Mouse (Mus musculus) stomach, embryonic 16.5 days (tissue): Measurements from ENCODE around the gene Scamp4. TPM values are rescaled to one million over a fixed set of nuclear protein-coding genes. Genes with fewer than 3 reads are reported as not detected.

Experiments used
- ATAC-seq: fragments of 200-750 bp; cut with Nextera tagmentation; 2 replicates; pipeline ENCODE4 v1.8.0; 2017; ENCODE audit warnings: moderate number of reproducible peaks, moderate TSS enrichment; ENCODE audit not compliant: insufficient read depth, low FRiP score
- H3K27ac ChIP-seq: fragments of 300-500 bp; sonication (generic); 2 replicates; pipeline ENCODE4 v1.5.1; 2014; ENCODE audit warnings: low read length
- H3K27me3 ChIP-seq: fragments of 300-500 bp; sonication (generic); 2 replicates; pipeline ENCODE4 v1.6.1; 2014; ENCODE audit warnings: low read length, control low read depth, mixed read lengths; ENCODE audit not compliant: control insufficient read depth, insufficient read depth
- H3K36me3 ChIP-seq: fragments of 300-500 bp; sonication (generic); 2 replicates; pipeline ENCODE4 v1.6.1; 2014; ENCODE audit warnings: low read length; ENCODE audit not compliant: control insufficient read depth, insufficient read depth
- H3K4me1 ChIP-seq: fragments of 300-500 bp; sonication (generic); 2 replicates; pipeline ENCODE4 v1.6.1; 2014; ENCODE audit warnings: low read length, control low read depth, mixed read lengths; ENCODE audit not compliant: control insufficient read depth, insufficient read depth
- H3K4me2 ChIP-seq: fragments of 300-500 bp; sonication (generic); 2 replicates; pipeline ENCODE4 v1.6.1; 2014; ENCODE audit warnings: low read depth, low read length, mixed read lengths
- H3K4me3 ChIP-seq: fragments of 300-500 bp; sonication (generic); replicated peaks from 2 replicates; pipeline ENCODE4 v1.5.1; 2014; ENCODE audit warnings: mild to moderate bottlenecking, low read length
- H3K9ac ChIP-seq: fragments of 300-500 bp; sonication (generic); 2 replicates; pipeline ENCODE4 v1.6.1; 2014; ENCODE audit warnings: low read length
- H3K9me3 ChIP-seq: fragments of 300-500 bp; sonication (generic); replicated peaks from 2 replicates; pipeline ENCODE4 v1.6.1; 2016; ENCODE audit warnings: low read length, control low read depth; ENCODE audit not compliant: control insufficient read depth
- WGBS: fragments of 180-500 bp; shearing (Covaris S2); extraction: QIAGEN DNeasy Blood & Tissue Kit; methylation state at CpG from one replicate; pipeline ENCODE4 v1.1.7; 2014; 5-methylcytosine and 5-hydroxymethylcytosine counted together
- microRNA-seq: library from miRNA; unstranded; fragments of <30 nt; microRNA quantifications from one replicate; pipeline ENCODE4, GENCODE M21; 2016
- polyA plus RNA-seq: library from polyadenylated mRNA; unstranded; fragments of >200 nt; fragmentation: Nextera tagmentation; extraction: Ambion mirVana; gene quantifications from 2 replicates; pipeline ENCODE4 v1.2.1, GENCODE M21; 2015

Gene Scamp4
- polyA plus RNA-seq, 1 experiment from 2014 or later: 92.1 TPM

DNA sequence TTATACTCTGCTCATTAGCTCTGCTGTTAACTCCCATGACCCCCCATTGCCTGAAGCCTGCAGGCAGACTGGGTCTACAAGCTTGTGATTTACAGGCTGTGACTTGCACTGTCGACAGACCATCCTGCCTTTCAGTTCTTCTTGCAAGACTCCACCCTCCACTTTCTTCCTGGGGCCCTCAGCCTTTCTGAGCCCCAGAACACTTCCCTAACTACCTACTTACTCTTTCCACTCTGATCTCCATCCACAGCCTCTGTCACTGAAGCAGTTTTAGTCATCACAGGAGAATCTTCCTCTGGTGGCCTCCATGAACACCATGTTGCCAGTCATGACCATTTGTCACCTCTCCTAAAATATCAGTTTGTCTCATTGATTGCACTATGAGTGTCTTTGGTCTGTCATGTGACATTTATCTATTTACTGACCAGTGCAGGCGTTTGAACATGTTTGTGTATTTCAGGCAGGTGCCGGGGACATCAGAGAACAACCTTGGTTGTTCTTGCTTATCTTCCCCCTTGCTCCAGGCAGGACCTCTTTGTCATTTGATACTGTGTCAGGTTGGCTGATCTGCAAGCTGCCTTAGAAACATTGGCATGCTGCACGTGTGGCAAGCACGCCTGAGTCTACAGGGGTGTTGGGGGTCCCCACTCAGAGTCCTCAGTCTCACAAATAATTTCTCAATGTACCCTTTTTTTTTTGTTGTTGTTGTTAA, 61.0 kb downstream of the Scamp4 start:
- Histone ChIP-seq H3K4me1 (peaks cover 38% of the 10 kb centered on the region), H3K4me2 (no peak overlapping the region; the same call in 1 of the 2 replicates), H3K36me3 (peaks cover 13% of the 10 kb centered on the region), H3K9me3 (no peaks in the 10 kb centered on the region), H3K27ac (peak overlapping the region; percentile 94), H3K9ac (no peak overlapping the region), H3K27me3 (no peaks in the 10 kb centered on the region), H3K4me3 (no peak overlapping the region)
- ATAC-seq: no peak
- whole genome bisulfite sequencing: 29% methylated on average over 5 of the region's 5 CpGs

- Histone ChIP-seq H3K27ac (peak overlapping the region; percentile 94), H3K27me3 (no peaks in the 10 kb centered on the region), H3K9ac (peak overlapping the region; percentile 58; the same call in 1 of the 2 replicates), H3K4me2 (peak overlapping the region; percentile 49), H3K9me3 (no peaks in the 10 kb centered on the region), H3K4me1 (peaks cover 40% of the 10 kb centered on the region), H3K4me3 (peak overlapping the region; percentile 10; the same call in 1 of the 2 replicates), H3K36me3 (peaks cover 18% of the 10 kb centered on the region)
- ATAC-seq: peak; percentile 76
- WGBS: 18% methylated on average over 16 of the region's 16 CpGs
Observed at GRCm38 (mm10) chr10:80664197-80665015, 61.7 kb downstream of the Scamp4 start.

DNA sequence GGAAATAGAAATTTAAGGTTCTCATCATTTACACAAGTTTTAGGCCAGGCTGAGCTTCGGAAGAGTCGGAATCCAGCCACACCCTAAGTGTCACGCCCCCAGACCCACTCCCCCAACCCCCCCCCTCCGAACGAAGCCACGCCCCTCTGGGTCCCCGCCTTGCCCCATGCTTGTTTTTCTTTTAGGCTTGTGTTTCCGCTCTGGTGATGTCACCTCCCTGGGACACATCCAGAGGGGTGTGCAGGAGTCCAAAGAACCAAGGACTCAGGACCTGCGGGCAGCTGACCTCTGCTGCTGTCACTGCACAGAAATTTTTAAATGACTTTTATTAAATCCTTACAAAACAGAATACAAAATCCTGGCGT, 62.3 kb downstream of the Scamp4 start:
- ATAC-seq: peak; percentile 73
- Histone ChIP-seq H3K27ac (peak overlapping the region; percentile 94), H3K9me3 (no peaks in the 10 kb centered on the region), H3K27me3 (no peaks in the 10 kb centered on the region), H3K4me2 (peak overlapping the region; percentile 49), H3K36me3 (peaks cover 23% of the 10 kb centered on the region), H3K4me1 (peaks cover 41% of the 10 kb centered on the region), H3K4me3 (peak overlapping the region; percentile 10; the same call in 1 of the 2 replicates), H3K9ac (peak overlapping the region; percentile 58; the same call in 1 of the 2 replicates)
- 6% methylated on average over 10 of the region's 10 CpGs for WGBS

Small RNAs within 50 kb of the gene (microRNA-seq; reads per million reads assigned to microRNA genes)
- gene Mir6912: not detected

Other genes with a start within 250 kb of the Scamp4 start
- 0.14 and 0.61 TPM in 2 replicates for gene Plk5, start 246.4 kb upstream of the Scamp4 start, polyA plus RNA-seq
- 3.0 and 4.1 TPM in 2 replicates for gene Mex3d, start 215.2 kb upstream of the Scamp4 start, polyA plus RNA-seq
- gene Mbd3, start 203.3 kb upstream of the Scamp4 start, polyA plus RNA-seq: 131 and 139 TPM in 2 replicates
- gene Uqcr11, start 196.0 kb upstream of the Scamp4 start, polyA plus RNA-seq: 669 and 707 TPM in 2 replicates
- 46.1 and 57.9 TPM in 2 replicates for gene Tcf3, start 169.2 kb upstream of the Scamp4 start, polyA plus RNA-seq
- 0.06 and 0.08 TPM in 2 replicates for gene Onecut3, start 108.0 kb upstream of the Scamp4 start, polyA plus RNA-seq
- gene Atp8b3, start 63.7 kb upstream of the Scamp4 start, polyA plus RNA-seq: 0.12 and 0.21 TPM in 2 replicates
- 16.7 TPM in 2 replicates for gene Rexo1, start 41.3 kb upstream of the Scamp4 start, polyA plus RNA-seq
- gene Klf16, start 25.6 kb upstream of the Scamp4 start, polyA plus RNA-seq: 8.4 and 8.7 TPM in 2 replicates
- gene Abhd17a, start 12.5 kb upstream of the Scamp4 start, polyA plus RNA-seq: 42.9 and 44.3 TPM in 2 replicates
- gene Adat3, start within 50 bp of the Scamp4 start, polyA plus RNA-seq: 5.6 and 6.7 TPM in 2 replicates
- 3.7 and 4.8 TPM in 2 replicates for gene Gm49322, start 3.1 kb downstream of the Scamp4 start, polyA plus RNA-seq
- gene Csnk1g2, start 20.0 kb downstream of the Scamp4 start, polyA plus RNA-seq: 18.1 TPM in 2 replicates
- 11.5 and 12.7 TPM in 2 replicates for gene Btbd2, start 54.2 kb downstream of the Scamp4 start, polyA plus RNA-seq
- gene Mknk2, start 75.2 kb downstream of the Scamp4 start, polyA plus RNA-seq: 42.8 and 45.1 TPM in 2 replicates
- gene Mob3a, start 99.1 kb downstream of the Scamp4 start, polyA plus RNA-seq: 51.6 and 57.5 TPM in 2 replicates
- 25.5 and 28.7 TPM in 2 replicates for gene Izumo4, start 99.3 kb downstream of the Scamp4 start, polyA plus RNA-seq
- 62.5 and 66.3 TPM in 2 replicates for gene Ap3d1, start 139.4 kb downstream of the Scamp4 start, polyA plus RNA-seq
- gene Dot1l, start 152.3 kb downstream of the Scamp4 start, polyA plus RNA-seq: 11.8 and 13.9 TPM in 2 replicates
- 51.3 and 53.7 TPM in 2 replicates for gene Sf3a2, start 195.3 kb downstream of the Scamp4 start, polyA plus RNA-seq
- gene Plekhj1, start 195.8 kb downstream of the Scamp4 start, polyA plus RNA-seq: 102 and 114 TPM in 2 replicates
- gene Amh, start 202.4 kb downstream of the Scamp4 start, polyA plus RNA-seq: not detected in 2 replicates
- gene Jsrp1, start 210.6 kb downstream of the Scamp4 start, polyA plus RNA-seq: 0.65 and 8.4 TPM in 2 replicates
- gene Oaz1, start 223.8 kb downstream of the Scamp4 start, polyA plus RNA-seq: 1,560 and 1,582 TPM in 2 replicates
- gene Lingo3, start 241.2 kb downstream of the Scamp4 start, polyA plus RNA-seq: 0.05 and 0.12 TPM in 2 replicates